Mouse (Mus musculus) forelimb bud, embryonic 11.5 days (tissue): ENCODE measurements around the gene Ghdc.

Experiments
- DNase-seq: peaks from one replicate; pipeline ENCODE4 v3.0.0-alpha.2; 2012; ENCODE audit warnings: low read depth, low spot score

The Ghdc gene

DNA sequence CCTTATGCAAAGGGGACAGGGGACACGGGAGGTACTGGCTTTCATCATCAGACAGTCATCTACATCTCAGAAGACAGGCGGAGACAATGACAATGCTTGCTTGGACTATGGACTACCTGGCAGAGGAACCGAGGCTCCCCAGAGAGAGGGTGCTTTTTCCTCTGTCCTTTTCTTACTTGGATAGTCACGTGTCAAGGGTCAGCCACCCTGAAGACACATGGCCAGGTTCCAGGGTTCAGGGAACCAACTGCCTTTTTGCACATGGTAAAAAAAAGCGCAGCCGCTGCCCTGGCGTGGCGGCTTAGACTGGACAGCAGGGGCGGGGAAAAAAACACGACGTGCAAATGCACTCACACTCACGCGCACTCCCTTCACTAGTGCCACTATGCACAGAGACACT is 11.8 kb upstream of the Ghdc start:
- DNase-seq, result no peak

DNA sequence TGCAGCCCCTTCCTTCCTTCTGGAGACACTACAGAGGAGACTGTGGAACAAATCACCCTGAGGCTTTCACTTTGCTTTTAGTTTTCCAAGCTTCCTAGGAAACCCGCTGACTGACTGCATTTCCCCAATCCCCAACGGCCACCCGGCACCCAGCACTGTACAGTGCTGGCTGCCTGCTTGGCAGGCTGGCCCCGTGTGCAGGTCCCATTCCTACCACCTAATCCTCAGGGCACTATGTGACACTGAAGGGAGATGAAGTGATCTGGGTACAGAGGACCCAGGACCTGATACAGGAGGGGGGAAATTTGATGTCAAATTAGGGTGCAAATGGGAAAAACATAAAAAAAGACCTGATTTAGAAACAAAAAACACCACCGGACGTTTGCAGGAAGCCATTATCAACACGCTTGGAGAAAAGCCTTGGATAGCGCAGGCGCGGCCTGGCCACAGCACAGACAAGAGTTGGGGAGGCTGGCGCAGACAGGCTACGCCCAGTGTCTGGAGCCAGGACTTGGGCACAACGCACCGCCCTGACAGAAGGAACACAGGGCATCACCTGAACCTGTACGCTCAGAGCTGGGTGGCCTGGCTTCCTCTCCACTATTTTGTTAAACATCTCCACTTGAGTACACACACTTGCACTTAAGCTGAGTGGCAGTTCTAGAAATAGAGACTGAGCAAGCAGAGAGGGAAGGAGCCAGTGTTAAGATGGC is 11.2 kb upstream of the Ghdc start:
- DNase-seq, result no peak

- DNase-seq, result no peak
Observed at GRCm38 (mm10) chr11:100780247-100780646, 9.5 kb upstream of the Ghdc start.

DNA sequence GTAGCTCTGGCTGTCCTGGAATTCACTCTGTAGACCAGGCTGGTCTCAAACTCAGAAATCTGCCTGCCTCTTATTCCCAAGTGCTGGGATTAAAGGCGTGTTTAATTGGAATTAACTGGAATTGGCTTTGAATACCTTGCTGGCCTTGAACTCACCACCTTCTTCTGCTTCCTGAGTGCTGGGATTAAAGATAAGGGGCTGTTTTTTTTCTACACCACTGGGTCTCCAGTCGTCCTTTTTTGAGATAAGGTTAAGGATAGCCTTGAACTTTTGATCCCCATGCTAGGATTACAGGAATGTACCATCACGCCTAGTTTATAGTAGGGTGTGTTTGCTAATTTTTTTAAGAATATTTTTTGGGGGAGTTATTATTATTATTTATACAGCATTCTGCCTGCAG is 7.3 kb upstream of the Ghdc start:
- no peak for DNase-seq

DNA sequence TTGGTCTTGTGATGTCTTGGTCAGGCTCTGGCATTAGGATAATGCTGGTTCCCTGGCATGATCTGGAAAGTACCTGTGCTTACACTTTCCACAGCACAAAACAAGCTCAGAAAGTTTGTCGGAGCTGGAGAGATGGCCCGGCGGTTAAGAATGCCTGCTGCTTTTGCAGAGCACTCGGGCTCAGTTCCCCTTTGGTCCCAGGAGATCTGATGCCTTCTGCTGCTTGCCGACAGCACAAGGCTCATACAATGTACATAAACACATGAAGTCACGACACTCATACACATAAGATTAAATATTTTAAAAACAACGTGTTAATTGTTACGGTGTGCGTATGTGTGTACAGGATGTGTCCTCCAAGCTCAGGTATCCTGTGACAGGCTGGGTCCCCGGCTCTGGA is 5.2 kb upstream of the Ghdc start:
- no peak for DNase-seq

GRCm38 (mm10) chr11:100774261-100774660 is 3.5 kb upstream of the Ghdc start:
- DNase-seq, result no peak

DNA sequence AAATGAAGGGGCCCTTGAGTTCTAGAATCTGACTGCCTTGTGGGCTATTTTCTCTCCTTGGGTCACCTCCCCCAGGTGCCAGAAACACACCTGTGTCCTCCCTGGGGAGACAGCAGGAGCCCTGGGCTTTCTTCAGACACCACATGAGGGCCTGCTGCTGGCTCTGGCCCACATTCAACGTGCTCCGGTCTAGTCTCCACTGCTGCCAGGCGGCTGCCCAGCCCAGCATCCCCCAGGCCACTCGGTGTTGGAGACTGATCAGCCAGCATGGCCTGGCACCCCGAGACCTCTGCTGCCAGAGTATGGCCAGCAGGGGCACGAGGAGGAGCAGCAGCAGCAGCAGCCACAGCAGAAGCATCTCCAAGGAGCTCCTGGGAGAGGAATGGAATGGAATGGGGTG is 777 bp downstream of the Ghdc start:
- DNase-seq, result no peak

DNA sequence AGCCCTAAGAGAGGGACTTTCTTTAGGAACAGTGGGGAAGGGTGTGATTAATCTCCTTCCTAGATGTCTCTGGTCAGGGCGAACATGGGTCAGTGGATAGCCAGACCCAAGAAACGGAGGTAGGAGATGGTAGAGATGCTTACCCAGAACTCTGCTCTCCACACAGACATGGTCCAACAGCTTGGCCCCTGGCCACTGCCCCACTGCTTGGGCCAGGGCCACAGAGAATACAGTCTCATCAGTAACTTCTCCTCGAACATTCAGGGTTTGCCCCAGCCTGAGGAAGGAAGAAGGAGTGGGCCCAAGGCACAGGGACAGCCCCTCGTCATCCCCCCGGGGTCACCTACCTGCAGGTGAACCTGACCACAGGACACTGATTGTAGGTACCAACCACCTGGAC is 2.9 kb downstream of the Ghdc start:
- no peak for DNase-seq

DNA sequence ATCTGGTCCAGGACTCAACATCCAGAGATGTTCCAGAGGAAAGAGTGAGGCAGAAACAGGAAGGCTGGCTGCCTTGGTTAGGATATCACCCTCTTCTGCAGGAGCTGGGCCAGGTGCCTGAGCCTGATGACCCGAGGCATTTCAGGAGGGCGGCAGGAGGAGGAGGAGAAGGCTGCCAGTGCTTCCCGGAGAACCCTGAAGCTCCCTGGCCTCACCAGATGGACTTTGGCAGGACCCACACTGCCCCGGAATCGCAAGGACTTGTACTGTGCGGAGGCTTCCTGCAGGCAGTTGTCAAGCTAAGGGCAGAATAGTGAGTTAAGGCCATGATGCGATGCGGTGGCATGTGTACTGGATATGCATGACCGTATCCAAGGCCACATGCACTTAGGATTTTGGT is 4.0 kb downstream of the Ghdc start:
- DNase-seq, result no peak

- DNase-seq, result no peak
Observed at GRCm38 (mm10) chr11:100762831-100763230, 7.9 kb downstream of the Ghdc start, which contains the start of gene Hcrt. TSS of gene Hcrt (minus strand) at chr11:100762931.

DNA sequence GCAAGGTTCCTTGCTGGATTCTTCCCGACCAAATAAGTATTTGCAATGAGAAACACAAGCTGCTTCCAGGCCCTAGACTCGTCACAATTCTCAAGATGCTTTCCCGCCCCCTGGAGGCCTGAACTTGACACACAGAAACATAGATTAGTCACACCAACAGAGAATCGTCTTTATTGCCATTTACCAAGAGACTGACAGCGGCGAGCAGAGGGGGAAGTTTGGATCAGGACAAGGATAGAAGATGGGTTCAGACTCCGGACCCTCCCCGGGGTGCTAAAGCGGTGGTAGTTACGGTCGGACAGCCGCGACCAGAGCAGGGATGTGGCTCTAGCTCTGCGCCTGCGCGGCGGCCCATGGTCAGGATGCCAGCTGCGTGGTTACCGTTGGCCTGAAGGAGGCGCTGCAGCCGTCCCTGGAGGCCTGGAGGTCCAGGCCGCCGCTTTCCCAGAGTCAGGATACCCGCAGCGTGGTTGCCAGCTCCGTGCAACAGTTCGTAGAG is 9.2 kb downstream of the Ghdc start:
- DNase-seq, result peak; percentile 81

GRCm38 (mm10) chr11:100759611-100760233 is 11.0 kb downstream of the Ghdc start, which contains the start of gene Kcnh4:
TSS of gene Kcnh4 (minus strand) at chr11:100759942.
- DNase-seq, result no peak

DNA sequence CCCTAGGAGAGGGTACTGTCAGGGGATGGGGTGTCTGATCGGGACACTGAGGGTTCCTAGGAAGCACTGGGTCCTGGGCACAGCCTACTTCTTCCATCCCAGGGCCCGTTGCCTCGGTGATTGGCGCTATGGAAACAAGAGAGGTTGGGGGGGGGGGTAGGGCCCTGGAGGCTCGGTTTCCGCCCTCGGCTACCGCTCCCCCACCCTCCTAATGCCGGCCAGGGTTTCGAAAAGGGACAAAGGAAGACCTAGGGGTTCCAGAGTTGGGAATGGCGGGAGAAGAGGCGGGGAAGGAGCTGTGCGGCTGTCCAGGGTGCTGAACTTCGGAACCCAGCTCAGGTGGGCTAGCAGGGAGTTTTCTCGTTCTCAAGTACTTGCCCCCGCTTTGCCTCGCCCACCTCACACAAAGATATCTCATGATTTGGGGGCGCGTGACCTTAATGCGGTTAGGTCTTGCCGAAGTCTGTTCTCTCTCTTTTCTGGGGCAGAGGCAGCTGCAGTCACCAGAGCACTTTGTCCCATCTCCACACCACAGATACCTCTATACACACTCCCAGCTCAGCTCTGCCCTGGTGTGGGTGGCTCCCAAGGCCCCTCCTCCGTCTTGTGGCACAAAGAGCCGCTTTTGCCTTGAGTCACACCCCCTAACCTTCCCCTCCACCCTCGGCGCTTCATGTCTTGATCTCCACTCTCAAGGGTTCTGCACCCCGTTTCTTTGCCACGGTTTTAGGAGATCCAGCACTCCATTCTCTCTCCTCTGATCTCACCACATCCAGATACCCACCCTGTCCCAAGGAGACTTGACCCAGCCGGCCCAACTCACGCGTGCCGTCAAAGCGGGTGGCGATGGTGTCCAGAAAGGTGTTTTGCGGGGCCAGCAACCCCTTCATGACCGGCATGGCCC is 11.8 kb downstream of the Ghdc start:
- peak; percentile 78 for DNase-seq

- no peak for DNase-seq
Observed at GRCm38 (mm10) chr11:100757566-100757965, 13.2 kb downstream of the Ghdc start.

DNA sequence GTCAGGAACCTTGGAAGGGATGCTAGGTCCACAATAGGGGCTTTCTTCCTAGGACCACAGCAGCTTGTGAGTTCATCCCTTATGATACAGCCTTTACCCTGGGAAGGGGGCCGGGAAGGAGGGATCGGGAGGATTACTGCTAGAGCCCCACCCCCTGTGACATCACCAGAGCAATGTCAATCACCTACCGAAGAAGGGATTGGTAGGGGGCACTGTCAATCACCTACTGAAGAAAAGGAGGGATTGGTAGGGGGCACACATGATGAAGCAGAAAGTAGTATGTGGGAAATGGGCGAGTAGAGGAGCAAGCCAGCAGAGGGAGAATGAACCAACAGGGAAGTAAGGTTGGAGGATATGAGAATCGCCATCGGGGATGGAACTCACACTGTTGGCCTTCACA is 14.3 kb downstream of the Ghdc start:
- no peak for DNase-seq

- DNase-seq, result no peak
Observed at GRCm38 (mm10) chr11:100754693-100755057, 16.1 kb downstream of the Ghdc start.

DNA sequence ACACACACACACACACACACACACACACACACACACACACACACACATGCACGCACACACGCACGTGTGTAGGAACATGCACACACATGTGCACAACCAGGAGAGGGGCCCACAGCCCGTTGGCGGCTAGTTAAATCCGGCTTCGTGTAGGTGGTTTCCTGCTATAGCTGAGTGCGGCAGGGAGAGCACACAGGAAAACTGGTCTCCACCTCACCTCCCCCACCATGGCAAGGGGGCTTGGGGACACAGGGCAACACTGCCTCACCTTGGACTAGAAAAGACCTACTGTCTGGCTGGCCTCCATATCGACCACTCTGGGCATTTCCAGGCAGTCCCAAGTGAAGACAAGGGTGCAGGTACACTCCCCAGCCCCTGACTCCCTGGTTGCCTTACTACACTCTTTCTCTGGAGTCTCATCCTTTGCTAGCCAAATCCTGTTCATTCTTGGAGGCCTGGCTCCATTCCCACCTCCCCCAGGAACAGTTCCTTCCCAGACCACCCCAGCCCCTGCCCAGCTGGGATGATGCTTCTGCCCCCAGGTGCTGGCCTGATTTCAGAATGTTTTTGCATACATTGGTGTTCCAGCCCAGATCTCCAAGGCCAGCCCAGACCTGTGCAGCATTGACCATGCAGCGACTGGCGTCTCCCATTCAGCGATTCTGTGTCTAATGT is 16.6 kb downstream of the Ghdc start:
- DNase-seq, result no peak

DNA sequence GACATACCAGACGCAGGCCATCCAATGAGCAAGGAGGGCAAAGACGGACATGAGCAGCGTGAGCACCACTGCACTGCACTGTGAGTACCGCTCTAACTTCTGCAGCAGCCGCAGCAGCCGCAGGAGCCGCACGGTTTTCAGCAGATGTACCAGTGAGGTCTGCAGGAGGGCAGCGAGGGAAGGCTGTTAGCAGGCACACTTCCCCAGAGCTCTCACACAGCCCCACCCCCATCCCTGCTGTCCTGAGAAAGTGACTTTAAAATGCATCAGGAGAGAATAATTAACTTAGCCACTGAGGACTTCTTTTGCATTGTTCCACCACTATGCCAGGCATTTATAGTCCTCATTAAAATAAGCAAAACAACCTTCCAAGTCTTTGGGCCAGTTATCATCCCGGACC is 18.5 kb downstream of the Ghdc start:
- no peak for DNase-seq

- DNase-seq, result no peak
Observed at GRCm38 (mm10) chr11:100750127-100750526, 20.6 kb downstream of the Ghdc start.

- DNase-seq, result no peak
Observed at GRCm38 (mm10) chr11:100749469-100749868, 21.3 kb downstream of the Ghdc start.

DNA sequence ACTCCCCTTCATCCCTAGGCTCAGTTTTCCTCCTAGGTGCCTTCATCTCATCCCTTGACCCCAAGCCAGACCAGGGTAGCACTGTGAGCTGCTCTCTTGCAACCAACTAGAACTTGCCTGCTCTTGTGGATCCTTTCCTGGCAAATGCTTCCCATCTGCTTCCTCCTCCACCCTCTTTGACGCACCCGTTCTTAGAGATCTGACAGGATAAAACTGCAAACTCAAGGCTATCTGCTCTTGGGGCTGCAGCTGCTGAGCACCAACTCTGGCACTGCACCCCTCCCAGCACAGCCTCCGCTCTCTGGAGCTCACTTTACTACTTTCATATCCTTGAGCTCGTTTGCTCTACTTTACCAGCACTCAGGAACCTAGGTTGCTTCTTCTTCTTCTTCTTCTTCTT is 22.1 kb downstream of the Ghdc start:
- DNase-seq, result no peak

- DNase-seq, result no peak
Observed at GRCm38 (mm10) chr11:100747114-100747513, 23.6 kb downstream of the Ghdc start.
